Mouse (Mus musculus): ENCODE measurements at regions not wholly inside any gene's neighbourhood (a gene's known extent, or its start where the extent isn't known, plus 50 kb on each side); places are given as distances from the start of the nearest gene placed in this dataset.

- DNase-seq (ENCODE audit: low spot score in 2 of 2) = no peak
Measured at GRCm38 (mm10) chr14:78225677-78226076, 82.2 kb downstream of the Tnfsf11 start.

- DNase-seq (ENCODE audit: low spot score in 2 of 2) = no peak
Measured at GRCm38 (mm10) chr14:78216229-78216963, 91.4 kb downstream of the Tnfsf11 start.

GRCm38 (mm10) chr14:78215491-78215890 lies 92.4 kb downstream of the Tnfsf11 start:
- no peak for DNase-seq (ENCODE audit: low spot score in 2 of 2)

GRCm38 (mm10) chr14:78204566-78204863 lies 103.3 kb downstream of the Tnfsf11 start:
- no peak for DNase-seq (ENCODE audit: low spot score in 2 of 2)

- peak in 1 of 2 experiments; percentile 11 for DNase-seq (ENCODE audit: low spot score in 2 of 2)
Measured at GRCm38 (mm10) chr14:78203726-78204565, 103.9 kb downstream of the Tnfsf11 start.

GRCm38 (mm10) chr14:78202781-78203180 lies 105.1 kb downstream of the Tnfsf11 start:
- no peak for DNase-seq (ENCODE audit: low spot score in 2 of 2)

GRCm38 (mm10) chr14:78197483-78197882 lies 108.7 kb upstream of the Fam216b start:
- no peak for DNase-seq (ENCODE audit: low spot score in 2 of 2)

- no peak for DNase-seq (ENCODE audit: low spot score in 2 of 2)
Measured at GRCm38 (mm10) chr14:78179576-78179975, 90.8 kb upstream of the Fam216b start.

GRCm38 (mm10) chr14:78173451-78173850 lies 84.6 kb upstream of the Fam216b start:
- DNase-seq (ENCODE audit: low spot score in 2 of 2) = no peak

- DNase-seq (ENCODE audit: low spot score in 2 of 2) = no peak
Measured at GRCm38 (mm10) chr14:78172956-78173355, 84.1 kb upstream of the Fam216b start.

- DNase-seq (ENCODE audit: low spot score in 2 of 2) = no peak
Measured at GRCm38 (mm10) chr14:78160819-78161218, 72.0 kb upstream of the Fam216b start.

- DNase-seq (ENCODE audit: low spot score in 2 of 2) = no peak
Measured at GRCm38 (mm10) chr14:78159567-78159966, 70.8 kb upstream of the Fam216b start.

GRCm38 (mm10) chr14:78157660-78158059 lies 68.9 kb upstream of the Fam216b start:
- DNase-seq (ENCODE audit: low spot score in 2 of 2) = no peak

- DNase-seq (ENCODE audit: low spot score in 2 of 2) = no peak
Measured at GRCm38 (mm10) chr14:78148851-78149250, 60.0 kb upstream of the Fam216b start.

- DNase-seq (ENCODE audit: low spot score in 2 of 2) = no peak
Measured at GRCm38 (mm10) chr14:78143751-78144150, 54.9 kb upstream of the Fam216b start.

Data from frontal cortex, postnatal 14 days (tissue).